Mouse (Mus musculus) E14TG2a.4 (cell line): ENCODE measurements around the gene Ankrd52.

Experiments
- H3K27me3 ChIP-seq: 2 replicates; pipeline ENCODE4 v1.6.1; 2014; ENCODE audit warnings: low read length, control low read depth; ENCODE audit not compliant: insufficient read depth
- H3K36me3 ChIP-seq: 2 replicates; pipeline ENCODE4 v1.6.1; 2014; ENCODE audit warnings: low read length, control low read depth; ENCODE audit not compliant: insufficient read depth
- H3K4me1 ChIP-seq: replicated peaks from 2 replicates; pipeline ENCODE4 v1.6.1; 2014; ENCODE audit warnings: low read depth, low read length, control low read depth
- H3K4me3 ChIP-seq: replicated peaks from 2 replicates; pipeline ENCODE4 v1.5.1; 2014; ENCODE audit warnings: mild to moderate bottlenecking, low read length
- H3K9me3 ChIP-seq: 2 replicates; pipeline ENCODE4 v1.6.1; 2014; ENCODE audit warnings: low read length, control low read depth
- CTCF ChIP-seq: conservative IDR thresholded peaks from 2 replicates; pipeline ENCODE4 v1.5.1; 2014; ENCODE audit warnings: low read length
- NANOG ChIP-seq: IDR thresholded peaks from 2 replicates; pipeline ENCODE4 v1.6.1; 2014; ENCODE audit warnings: borderline replicate concordance, low read length, mixed read lengths
- POU5F1 ChIP-seq: IDR thresholded peaks from 2 replicates; pipeline ENCODE4 v1.6.1; 2014; ENCODE audit warnings: low read length, borderline replicate concordance

Gene Ankrd52

GRCm38 (mm10) chr10:128412055-128412381, 35.1 kb downstream of the Ankrd52 start:
- Histone ChIP-seq H3K36me3 (peaks cover 53% of the 10 kb centered on the region), H3K4me1 (peaks cover 65% of the 10 kb centered on the region), H3K27me3 (no peaks in the 10 kb centered on the region), H3K9me3 (no peaks in the 10 kb centered on the region), H3K4me3 (peak overlapping the region; percentile 95)
- no peak for TF ChIP-seq NANOG
- TF ChIP-seq POU5F1 = no peak
- TF ChIP-seq CTCF = no peak

DNA sequence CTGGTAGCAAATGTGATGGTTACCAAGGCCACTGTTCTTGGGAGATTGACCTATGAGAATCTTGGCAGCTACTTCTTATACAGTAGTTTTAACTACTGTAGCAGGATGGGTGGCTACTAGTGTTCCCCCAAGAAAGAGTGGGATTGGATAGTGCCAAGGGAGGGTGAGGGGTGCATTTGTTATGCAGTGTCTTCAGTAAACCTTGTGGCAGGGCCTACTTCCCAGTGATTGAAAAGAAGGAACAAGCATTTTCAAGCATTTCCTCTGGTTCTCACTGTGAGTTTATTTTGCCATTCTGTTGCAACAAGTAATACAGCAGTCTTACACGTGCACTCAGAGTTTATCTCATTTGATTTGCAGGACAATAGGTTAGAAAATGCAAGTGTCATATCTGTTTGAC, 35.6 kb downstream of the Ankrd52 start:
- no peaks in the 10 kb centered on the region for H3K9me3 ChIP-seq
- peaks cover 52% of the 10 kb centered on the region for H3K36me3 ChIP-seq
- no peaks in the 10 kb centered on the region for H3K27me3 ChIP-seq
- TF ChIP-seq POU5F1 (no peak), NANOG (no peak), CTCF (no peak)
- H3K4me1 ChIP-seq = peaks cover 67% of the 10 kb centered on the region
- H3K4me3 ChIP-seq = peak overlapping the region; percentile 95

- TF ChIP-seq CTCF = no peak
- TF ChIP-seq NANOG = no peak
- TF ChIP-seq POU5F1 = no peak
- Histone ChIP-seq H3K36me3 (peaks cover 53% of the 10 kb centered on the region), H3K9me3 (no peaks in the 10 kb centered on the region), H3K4me3 (peak overlapping the region; percentile 95), H3K27me3 (no peaks in the 10 kb centered on the region), H3K4me1 (peaks cover 65% of the 10 kb centered on the region)
Measured at GRCm38 (mm10) chr10:128413076-128413475, 36.2 kb downstream of the Ankrd52 start.

GRCm38 (mm10) chr10:128414848-128415247, 37.9 kb downstream of the Ankrd52 start:
- Histone ChIP-seq H3K4me1 (peaks cover 58% of the 10 kb centered on the region), H3K4me3 (no peak overlapping the region), H3K27me3 (no peaks in the 10 kb centered on the region), H3K36me3 (peaks cover 59% of the 10 kb centered on the region), H3K9me3 (no peaks in the 10 kb centered on the region)
- TF ChIP-seq POU5F1 (no peak), NANOG (no peak), CTCF (no peak)

DNA sequence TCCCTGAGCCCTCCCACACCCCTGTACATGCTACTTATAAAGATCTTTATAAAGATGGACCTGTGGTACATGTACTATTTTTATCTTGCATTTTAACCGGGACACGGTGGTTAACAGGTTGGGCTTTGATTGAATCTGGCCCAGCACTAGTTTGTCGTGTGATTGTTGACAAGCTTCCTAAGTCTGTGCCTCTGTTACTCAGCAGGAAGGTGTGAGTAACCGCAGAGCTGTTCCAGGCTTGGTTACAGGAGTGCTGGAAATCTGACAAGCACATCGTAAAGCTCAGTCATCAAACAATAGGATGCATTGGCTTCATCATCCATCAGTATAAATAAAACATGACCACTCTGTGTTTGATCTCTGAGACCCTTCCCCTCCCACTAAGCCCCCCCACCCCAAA, 45.5 kb downstream of the Ankrd52 start:
- Histone ChIP-seq H3K36me3 (peaks cover 78% of the 10 kb centered on the region), H3K27me3 (no peaks in the 10 kb centered on the region), H3K9me3 (no peaks in the 10 kb centered on the region), H3K4me1 (peaks cover 52% of the 10 kb centered on the region), H3K4me3 (no peak overlapping the region)
- no peak for TF ChIP-seq POU5F1
- no peak for TF ChIP-seq NANOG

- H3K4me1 ChIP-seq = peaks cover 50% of the 10 kb centered on the region
- H3K4me3 ChIP-seq = no peak overlapping the region
- H3K27me3 ChIP-seq = no peaks in the 10 kb centered on the region
- H3K36me3 ChIP-seq = peaks cover 80% of the 10 kb centered on the region
- no peaks in the 10 kb centered on the region for H3K9me3 ChIP-seq
- TF ChIP-seq POU5F1 = no peak
- no peak for TF ChIP-seq NANOG
- no peak for TF ChIP-seq CTCF
Measured at GRCm38 (mm10) chr10:128424604-128425003, 47.7 kb downstream of the Ankrd52 start.

GRCm38 (mm10) chr10:128425260-128425659, 48.3 kb downstream of the Ankrd52 start:
- Histone ChIP-seq H3K27me3 (no peaks in the 10 kb centered on the region), H3K4me1 (peaks cover 48% of the 10 kb centered on the region), H3K4me3 (no peak overlapping the region), H3K36me3 (peaks cover 82% of the 10 kb centered on the region), H3K9me3 (no peaks in the 10 kb centered on the region)
- TF ChIP-seq POU5F1 = no peak
- no peak for TF ChIP-seq CTCF
- no peak for TF ChIP-seq NANOG

DNA sequence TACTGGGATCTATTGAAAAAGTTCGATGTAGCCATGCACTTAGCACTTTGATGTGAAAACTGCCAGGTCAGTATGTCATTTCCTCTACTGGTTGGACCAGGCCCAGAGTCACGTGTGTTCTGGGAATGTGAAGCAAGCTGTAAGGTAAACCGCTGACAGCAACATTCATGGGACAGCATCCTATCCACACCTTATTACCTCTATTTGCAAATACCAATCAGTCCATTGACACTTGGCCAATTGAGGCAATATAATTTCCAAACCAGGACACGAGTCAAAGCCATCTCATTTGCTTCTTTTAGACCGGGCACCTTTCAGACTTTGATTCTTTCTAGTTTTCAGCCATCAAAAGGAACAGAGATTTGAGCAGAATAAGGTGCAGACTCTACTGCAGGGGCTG, 52.1 kb downstream of the Ankrd52 start:
- TF ChIP-seq POU5F1 (no peak), NANOG (no peak), CTCF (no peak)
- peaks cover 77% of the 10 kb centered on the region for H3K36me3 ChIP-seq
- H3K4me3 ChIP-seq = no peak overlapping the region
- H3K4me1 ChIP-seq = peaks cover 33% of the 10 kb centered on the region
- no peaks in the 10 kb centered on the region for H3K9me3 ChIP-seq
- H3K27me3 ChIP-seq = no peaks in the 10 kb centered on the region

DNA sequence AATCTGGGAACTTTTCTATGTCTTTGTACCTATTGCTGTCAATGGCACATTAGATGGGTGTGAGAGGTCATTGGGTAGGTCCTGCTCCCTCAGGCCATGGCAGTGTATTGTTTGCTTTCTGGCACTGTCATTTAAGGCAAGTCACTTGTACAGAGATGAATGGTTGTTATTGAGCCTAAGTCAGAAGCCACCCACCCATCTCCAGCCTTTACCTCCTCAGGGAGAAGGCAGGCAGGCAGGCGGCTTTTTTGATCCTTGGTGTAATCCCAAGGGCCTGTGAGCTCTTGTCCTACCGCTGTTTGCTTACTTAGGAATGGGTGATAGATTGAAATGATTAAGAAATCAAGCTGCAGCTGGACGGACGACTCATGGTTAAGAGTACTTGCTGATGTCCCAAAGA, 52.5 kb downstream of the Ankrd52 start:
- no peak overlapping the region for H3K4me3 ChIP-seq
- H3K9me3 ChIP-seq = no peaks in the 10 kb centered on the region
- H3K4me1 ChIP-seq = peaks cover 31% of the 10 kb centered on the region
- H3K36me3 ChIP-seq = peaks cover 77% of the 10 kb centered on the region
- no peaks in the 10 kb centered on the region for H3K27me3 ChIP-seq
- TF ChIP-seq CTCF (no peak), NANOG (no peak), POU5F1 (no peak)

GRCm38 (mm10) chr10:128433417-128433816, 56.5 kb downstream of the Ankrd52 start:
- Histone ChIP-seq H3K4me3 (no peak overlapping the region), H3K27me3 (no peaks in the 10 kb centered on the region), H3K36me3 (peaks cover 90% of the 10 kb centered on the region), H3K4me1 (peaks cover 29% of the 10 kb centered on the region), H3K9me3 (no peaks in the 10 kb centered on the region)
- TF ChIP-seq POU5F1 = no peak
- TF ChIP-seq NANOG = no peak
- TF ChIP-seq CTCF = no peak
